Mouse (Mus musculus): ENCODE results near the gene Pfdn2. TPM values are rescaled to one million over a fixed set of nuclear protein-coding genes. Genes with fewer than 3 reads are reported as not detected.

Pfdn2 gene
- polyA plus RNA-seq, 1 experiment from 2014 or later, result 146 TPM

DNA sequence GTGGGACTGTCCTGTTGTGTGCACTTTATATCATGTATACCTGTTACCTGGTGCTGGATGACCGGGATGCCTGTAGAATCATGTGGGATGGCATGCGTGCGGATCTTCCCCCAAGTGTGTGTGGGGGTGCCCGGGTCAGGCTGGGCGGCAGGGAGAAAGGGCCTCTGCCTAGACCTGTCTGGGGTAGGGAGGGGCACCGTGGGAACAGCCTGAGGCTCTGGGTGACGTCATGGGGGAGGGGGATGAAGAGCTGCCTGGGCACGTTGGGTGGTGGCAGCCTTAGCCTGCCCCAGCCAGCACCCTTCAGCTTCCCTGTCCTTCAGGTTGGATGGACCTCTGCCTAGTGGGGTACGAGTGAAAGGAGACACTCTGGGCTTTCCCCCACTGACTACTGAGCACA, 38.9 kb downstream of the Pfdn2 start:
- H3K36me3 ChIP-seq, result no peaks in the 10 kb centered on the region
- H3K4me2 ChIP-seq (replicated peaks), result no peak overlapping the region
- H3K27ac ChIP-seq (replicated peaks), result no peak overlapping the region
- no peak overlapping the region for H3K4me3 ChIP-seq
- WGBS, result 68% methylated on average over 9 of the region's 9 CpGs
- H3K4me1 ChIP-seq, result peaks cover 8% of the 10 kb centered on the region
- H3K9me3 ChIP-seq, result no peaks in the 10 kb centered on the region
- no peak overlapping the region for H3K9ac ChIP-seq (replicated peaks)
- no peak for ATAC-seq (replicated peaks)
- peaks cover 12% of the 10 kb centered on the region; the same call in 1 of the 2 replicates for H3K27me3 ChIP-seq

DNA sequence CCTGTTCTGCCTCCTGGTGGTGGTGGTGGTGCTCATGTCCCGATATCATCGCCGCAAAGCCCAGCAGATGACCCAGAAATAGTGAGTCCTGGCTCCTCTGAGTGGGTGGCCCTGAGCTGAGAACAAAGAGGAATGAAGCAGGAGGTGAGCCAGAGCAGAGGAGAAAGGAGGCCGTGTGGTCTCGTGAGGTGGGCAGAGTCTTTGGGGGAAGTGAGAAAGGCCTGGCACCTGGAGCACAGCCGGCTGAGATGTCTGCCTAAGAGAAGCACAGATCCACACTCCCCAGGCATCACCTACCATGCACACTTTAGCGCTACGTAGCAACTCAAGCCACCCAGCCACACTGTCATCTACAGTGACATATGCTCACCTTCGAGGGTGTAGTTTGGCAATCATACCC, 39.7 kb downstream of the Pfdn2 start:
- Histone ChIP-seq H3K36me3 (no peaks in the 10 kb centered on the region), H3K4me2 (replicated peaks) (no peak overlapping the region), H3K9me3 (no peaks in the 10 kb centered on the region), H3K4me3 (no peak overlapping the region), H3K9ac (replicated peaks) (no peak overlapping the region), H3K4me1 (peaks cover under 1% of the 10 kb centered on the region), H3K27ac (replicated peaks) (no peak overlapping the region), H3K27me3 (peaks cover 6% of the 10 kb centered on the region; the same call in 1 of the 2 replicates)
- no peak for ATAC-seq (replicated peaks)
- 68% methylated on average over 9 of the region's 9 CpGs for WGBS

DNA sequence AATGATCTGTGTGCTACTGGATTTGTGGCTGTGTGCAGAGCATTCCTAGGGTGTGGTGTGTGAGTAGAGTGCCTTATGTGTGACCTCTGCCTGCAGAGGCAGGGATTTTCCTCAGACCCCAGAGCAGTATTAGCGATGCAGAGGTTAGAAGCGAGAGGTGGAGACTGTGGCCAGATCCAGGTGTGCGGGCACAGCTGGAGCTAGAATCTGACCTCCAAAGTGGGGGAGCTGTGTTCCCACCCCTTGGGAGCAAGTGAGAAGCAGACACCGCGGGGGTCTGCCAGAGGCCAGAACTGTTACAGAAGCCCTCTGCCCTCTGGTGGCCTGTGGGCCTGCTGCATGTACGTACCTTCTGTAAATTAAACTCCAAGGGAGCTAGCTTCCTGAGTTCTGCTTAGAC, 41.6 kb downstream of the Pfdn2 start:
- Histone ChIP-seq H3K4me2 (replicated peaks) (no peak overlapping the region), H3K9ac (replicated peaks) (no peak overlapping the region), H3K4me1 (no peaks in the 10 kb centered on the region), H3K4me3 (no peak overlapping the region), H3K27me3 (no peaks in the 10 kb centered on the region), H3K27ac (replicated peaks) (no peak overlapping the region), H3K36me3 (no peaks in the 10 kb centered on the region), H3K9me3 (no peaks in the 10 kb centered on the region)
- WGBS, result 19% methylated on average over 6 of the region's 6 CpGs
- ATAC-seq (replicated peaks), result no peak

DNA sequence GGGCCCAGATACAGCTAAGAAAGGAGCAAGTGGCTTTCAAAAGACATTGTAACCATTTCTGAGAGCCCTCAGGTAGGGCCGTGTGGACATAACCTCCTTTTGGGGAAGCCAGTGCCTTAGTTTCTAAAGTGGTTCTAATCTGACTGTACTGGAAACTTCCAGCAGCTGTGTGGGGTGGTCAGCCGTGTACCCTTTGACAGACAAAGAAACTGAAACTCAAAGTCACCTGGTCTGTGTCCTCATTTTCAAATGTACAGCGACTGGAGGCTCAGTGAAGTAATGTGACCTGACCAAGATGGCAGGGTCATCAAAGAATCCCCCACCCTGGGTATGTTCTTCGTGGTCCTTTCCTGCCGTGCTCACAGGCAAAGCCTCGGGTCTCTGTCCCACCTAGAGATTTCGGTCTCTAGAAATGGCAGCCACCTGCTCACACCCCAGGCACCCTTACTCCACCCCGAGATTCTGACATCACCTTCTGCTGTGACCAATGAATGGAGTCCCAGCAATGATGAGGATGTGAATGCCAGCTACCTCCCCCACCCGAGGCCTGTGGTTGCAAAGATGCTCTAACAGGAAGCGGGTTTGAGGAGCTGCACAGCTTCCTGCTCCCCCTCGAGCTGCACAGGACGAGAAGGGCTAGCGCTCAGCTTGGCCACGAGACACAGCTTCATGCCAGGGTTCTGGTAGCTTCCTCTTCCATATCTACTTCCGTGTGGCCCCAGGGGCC, 43.1 kb downstream of the Pfdn2 start, which contains the start of gene Arhgap30:
Gene Arhgap30, plus strand, starts transcription at position 579 of the 727 bp plus-strand sequence.
- WGBS, result 83% methylated on average over 15 of the region's 15 CpGs
- no peaks in the 10 kb centered on the region for H3K27me3 ChIP-seq
- no peak for ATAC-seq (replicated peaks)
- no peaks in the 10 kb centered on the region for H3K9me3 ChIP-seq
- H3K27ac ChIP-seq (replicated peaks), result no peak within 1 kb of the TSS
- H3K4me3 ChIP-seq, result no peak within 1 kb of the TSS
- H3K9ac ChIP-seq (replicated peaks), result no peak within 1 kb of the TSS
- no peaks in the 10 kb centered on the region for H3K36me3 ChIP-seq
- H3K4me2 ChIP-seq (replicated peaks), result no peak within 1 kb of the TSS
- no peaks in the 10 kb centered on the region for H3K4me1 ChIP-seq

DNA sequence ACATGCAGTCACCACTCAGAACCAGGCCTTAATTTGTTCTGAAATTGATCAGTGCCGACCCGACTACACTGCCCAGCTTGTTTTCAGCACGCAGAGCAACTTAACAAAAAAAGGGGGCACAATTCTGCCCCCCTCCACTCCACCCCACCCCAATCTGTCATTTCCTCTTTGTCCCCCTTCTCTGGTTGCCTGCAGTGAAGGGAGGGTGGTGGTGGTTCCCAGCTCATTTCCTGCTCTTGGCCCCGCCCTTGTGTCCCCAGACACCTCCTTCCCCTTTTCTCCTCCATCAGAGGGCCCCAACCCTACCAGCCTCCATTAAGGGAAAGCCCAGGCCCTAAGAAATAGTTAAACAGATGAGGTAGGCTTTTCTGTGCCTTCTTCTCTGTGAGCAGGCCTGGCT, 44.6 kb downstream of the Pfdn2 start:
- H3K4me3 ChIP-seq, result no peak overlapping the region
- WGBS, result 83% methylated on average over 4 of the region's 4 CpGs

DNA sequence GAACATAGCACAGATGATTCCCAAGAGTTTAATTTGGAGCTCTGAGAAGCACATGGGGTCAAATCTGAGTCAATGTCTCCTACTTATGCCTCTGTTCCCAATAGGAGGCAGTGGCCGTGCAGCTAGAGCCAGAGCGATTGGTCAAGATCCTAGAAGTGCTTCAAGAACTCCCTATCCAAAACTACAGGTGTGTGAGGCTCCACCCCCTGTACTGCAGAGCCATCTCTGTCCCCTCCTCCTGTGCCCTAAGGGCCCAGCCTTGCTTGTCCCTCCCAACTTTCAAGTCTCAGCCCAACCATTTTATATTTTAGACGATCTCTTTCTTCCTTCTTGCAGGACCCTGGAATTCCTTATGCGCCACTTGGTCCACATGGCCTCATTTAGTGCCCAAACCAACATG, 56.4 kb downstream of the Pfdn2 start:
- Histone ChIP-seq H3K27me3 (no peaks in the 10 kb centered on the region), H3K36me3 (no peaks in the 10 kb centered on the region), H3K9ac (replicated peaks) (no peak overlapping the region), H3K4me2 (replicated peaks) (no peak overlapping the region), H3K27ac (replicated peaks) (no peak overlapping the region), H3K4me3 (no peak overlapping the region), H3K4me1 (no peaks in the 10 kb centered on the region), H3K9me3 (no peaks in the 10 kb centered on the region)
- WGBS, result 87% methylated on average over 4 of the region's 4 CpGs
- no peak for ATAC-seq (replicated peaks)

More for the DNA sequence above, 44.6 kb downstream of the Pfdn2 start:
- no peak for ATAC-seq (replicated peaks)
- Histone ChIP-seq H3K36me3 (no peaks in the 10 kb centered on the region), H3K4me2 (replicated peaks) (no peak overlapping the region), H3K9me3 (no peaks in the 10 kb centered on the region), H3K4me1 (no peaks in the 10 kb centered on the region), H3K9ac (replicated peaks) (no peak overlapping the region), H3K27ac (replicated peaks) (no peak overlapping the region), H3K27me3 (no peaks in the 10 kb centered on the region)

DNA sequence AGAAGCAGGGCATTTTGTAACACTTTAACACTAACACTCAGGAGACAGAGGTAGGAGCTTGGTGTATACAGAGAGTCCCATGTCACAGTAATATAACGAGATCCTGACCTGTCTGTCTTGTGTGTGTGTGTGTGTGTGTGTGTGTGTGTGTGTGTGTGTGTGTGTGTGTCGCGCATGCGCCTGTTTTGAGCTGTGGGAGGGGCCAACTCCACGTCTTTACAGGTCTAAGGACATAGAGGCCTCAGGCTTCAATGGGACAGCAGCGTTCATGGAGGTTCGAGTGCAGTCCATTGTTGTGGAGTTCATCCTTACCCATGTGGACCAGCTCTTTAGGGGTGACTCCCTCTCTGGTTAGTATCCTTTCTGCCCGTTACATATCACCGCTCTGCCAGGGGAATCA, 57.5 kb downstream of the Pfdn2 start:
- no peak overlapping the region for H3K4me2 ChIP-seq (replicated peaks)
- H3K36me3 ChIP-seq, result no peaks in the 10 kb centered on the region
- peaks cover 3% of the 10 kb centered on the region; the same call in 1 of the 2 replicates for H3K27me3 ChIP-seq
- H3K9me3 ChIP-seq, result no peaks in the 10 kb centered on the region
- no peak overlapping the region for H3K27ac ChIP-seq (replicated peaks)
- WGBS, result 84% methylated on average over 9 of the region's 9 CpGs
- no peaks in the 10 kb centered on the region for H3K4me1 ChIP-seq
- no peak overlapping the region for H3K9ac ChIP-seq (replicated peaks)
- no peak for ATAC-seq (replicated peaks)
- no peak overlapping the region for H3K4me3 ChIP-seq

DNA sequence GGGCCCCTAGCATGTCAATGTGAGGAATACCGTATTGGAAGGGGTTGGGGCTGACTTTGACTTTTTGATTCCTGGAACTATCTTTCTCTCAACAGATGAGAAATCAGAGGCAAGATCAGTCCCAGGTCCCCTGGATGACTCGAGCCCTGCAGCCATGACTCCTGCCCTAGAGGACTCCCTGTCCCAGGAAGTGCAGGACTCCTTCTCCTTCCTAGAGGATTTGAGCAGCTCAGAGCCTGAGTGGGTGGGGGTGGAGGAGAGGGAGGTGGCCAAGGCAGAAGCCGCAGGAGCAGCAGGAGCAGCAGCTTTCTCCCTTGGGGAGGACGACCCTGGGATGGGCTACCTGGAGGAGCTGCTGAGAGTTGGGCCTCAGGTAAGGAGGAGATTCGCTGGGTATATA, 61.8 kb downstream of the Pfdn2 start:
- WGBS, result 78% methylated on average over 5 of the region's 5 CpGs
- Histone ChIP-seq H3K4me2 (replicated peaks) (no peak overlapping the region), H3K4me1 (no peaks in the 10 kb centered on the region), H3K9ac (replicated peaks) (no peak overlapping the region), H3K36me3 (no peaks in the 10 kb centered on the region), H3K27me3 (peaks cover 3% of the 10 kb centered on the region; the same call in 1 of the 2 replicates), H3K27ac (replicated peaks) (no peak overlapping the region), H3K9me3 (no peaks in the 10 kb centered on the region), H3K4me3 (no peak overlapping the region)
- no peak for ATAC-seq (replicated peaks)

Other genes starting within 250 kb of the Pfdn2 start
- gene Cfap126, start 231.8 kb upstream of the Pfdn2 start, polyA plus RNA-seq (2015; fragmentation: Nextera tagmentation; extraction: Ambion mirVana), result 4.0 and 10.3 TPM in 2 replicates
- 211 and 213 TPM in 2 replicates for gene Sdhc, start 195.1 kb upstream of the Pfdn2 start, polyA plus RNA-seq (2015; fragmentation: Nextera tagmentation; extraction: Ambion mirVana)
- gene Mpz, start 195.0 kb upstream of the Pfdn2 start, polyA plus RNA-seq (2015; fragmentation: Nextera tagmentation; extraction: Ambion mirVana), result 0.23 TPM in 1 of 2 replicates, not detected in the other
- 7.1 and 9.8 TPM in 2 replicates for gene Pcp4l1, start 149.4 kb upstream of the Pfdn2 start, polyA plus RNA-seq (2015; fragmentation: Nextera tagmentation; extraction: Ambion mirVana)
- 0.22 and 0.38 TPM in 2 replicates for gene Nr1i3, start 131.7 kb upstream of the Pfdn2 start, polyA plus RNA-seq (2015; fragmentation: Nextera tagmentation; extraction: Ambion mirVana)
- gene Tomm40l, start 123.2 kb upstream of the Pfdn2 start, polyA plus RNA-seq (2015; fragmentation: Nextera tagmentation; extraction: Ambion mirVana), result 42.0 and 46.6 TPM in 2 replicates
- gene Apoa2, start 120.6 kb upstream of the Pfdn2 start, polyA plus RNA-seq (2015; fragmentation: Nextera tagmentation; extraction: Ambion mirVana), result 1.8 and 4.2 TPM in 2 replicates
- gene Fcer1g, start 111.3 kb upstream of the Pfdn2 start, polyA plus RNA-seq (2015; fragmentation: Nextera tagmentation; extraction: Ambion mirVana), result 19.6 and 22.0 TPM in 2 replicates
- 8.1 and 8.3 TPM in 2 replicates for gene Adamts4, start 95.2 kb upstream of the Pfdn2 start, polyA plus RNA-seq (2015; fragmentation: Nextera tagmentation; extraction: Ambion mirVana)
- 215 and 221 TPM in 2 replicates for gene Ndufs2, start 94.3 kb upstream of the Pfdn2 start, polyA plus RNA-seq (2015; fragmentation: Nextera tagmentation; extraction: Ambion mirVana)
- 107 and 111 TPM in 2 replicates for gene B4galt3, start 75.3 kb upstream of the Pfdn2 start, polyA plus RNA-seq (2015; fragmentation: Nextera tagmentation; extraction: Ambion mirVana)
- 46.5 and 53.1 TPM in 2 replicates for gene Ppox, start 64.5 kb upstream of the Pfdn2 start, polyA plus RNA-seq (2015; fragmentation: Nextera tagmentation; extraction: Ambion mirVana)
- gene Usp21, start 57.7 kb upstream of the Pfdn2 start, polyA plus RNA-seq (2015; fragmentation: Nextera tagmentation; extraction: Ambion mirVana), result 132 and 135 TPM in 2 replicates
- gene Ufc1, start 50.6 kb upstream of the Pfdn2 start, polyA plus RNA-seq (2015; fragmentation: Nextera tagmentation; extraction: Ambion mirVana), result 105 and 110 TPM in 2 replicates
- gene Dedd, start 16.5 kb upstream of the Pfdn2 start, polyA plus RNA-seq (2015; fragmentation: Nextera tagmentation; extraction: Ambion mirVana), result 56.6 and 57.3 TPM in 2 replicates
- gene Nit1, start within 50 bp of the Pfdn2 start, polyA plus RNA-seq (2015; fragmentation: Nextera tagmentation; extraction: Ambion mirVana), result 57.8 and 62.0 TPM in 2 replicates
- gene Klhdc9, start 15.1 kb downstream of the Pfdn2 start, polyA plus RNA-seq (2015; fragmentation: Nextera tagmentation; extraction: Ambion mirVana), result 3.8 and 4.0 TPM in 2 replicates
- gene Nectin4, start 24.4 kb downstream of the Pfdn2 start, polyA plus RNA-seq (2015; fragmentation: Nextera tagmentation; extraction: Ambion mirVana), result 0.49 and 0.74 TPM in 2 replicates
- gene Arhgap30, start 43.3 kb downstream of the Pfdn2 start, polyA plus RNA-seq (2015; fragmentation: Nextera tagmentation; extraction: Ambion mirVana), result 0.61 and 0.71 TPM in 2 replicates
- 229 and 235 TPM in 2 replicates for gene Usf1, start 65.6 kb downstream of the Pfdn2 start, polyA plus RNA-seq (2015; fragmentation: Nextera tagmentation; extraction: Ambion mirVana)
- gene Tstd1, start 73.2 kb downstream of the Pfdn2 start, polyA plus RNA-seq (2015; fragmentation: Nextera tagmentation; extraction: Ambion mirVana), result 12.3 and 13.0 TPM in 2 replicates
- gene F11r, start 91.9 kb downstream of the Pfdn2 start, polyA plus RNA-seq (2015; fragmentation: Nextera tagmentation; extraction: Ambion mirVana), result 9.6 and 10.1 TPM in 2 replicates
- 31.8 and 32.8 TPM in 2 replicates for gene Alyref2, start 157.8 kb downstream of the Pfdn2 start, polyA plus RNA-seq (2015; fragmentation: Nextera tagmentation; extraction: Ambion mirVana)
- not detected in 2 replicates for gene Itln1, start 189.6 kb downstream of the Pfdn2 start, polyA plus RNA-seq (2015; fragmentation: Nextera tagmentation; extraction: Ambion mirVana)
- gene Cd244a, start 213.5 kb downstream of the Pfdn2 start, polyA plus RNA-seq (2015; fragmentation: Nextera tagmentation; extraction: Ambion mirVana), result not detected in 2 replicates

Data from forebrain, embryonic 15.5 days (tissue).